Mouse (Mus musculus): ENCODE results near the gene Plcl1. TPM values are rescaled to one million over a fixed set of nuclear protein-coding genes. Genes with fewer than 3 reads are reported as not detected.
"Not testable (repeated sequence)": the region's sequence is repeated elsewhere in the genome, so short reads cannot be mapped to it uniquely, and the experiment has no call there.

Plcl1 gene
- total and polyA plus RNA-seq, 3 experiments = not detected

- H3K4me1 ChIP-seq (ENCODE audit: control insufficient read depth in 1 of 2, insufficient read depth in 2 of 2, low read length in 2 of 2); H3K27ac ChIP-seq (ENCODE audit: control insufficient read depth, low read depth, low read length); H3K9ac ChIP-seq (ENCODE audit: control insufficient read depth, low read depth, low read length, poor library complexity, severe bottlenecking); H3K79me2 ChIP-seq (ENCODE audit: control insufficient read depth, insufficient read depth, low read length, poor library complexity); H3K36me3 ChIP-seq (ENCODE audit: control insufficient read depth in 1 of 2, insufficient read depth in 2 of 2, low read length in 2 of 2); DNase-seq (ENCODE audit: low read depth, low spot score); H3K4me3 ChIP-seq (ENCODE audit: control insufficient read depth in 1 of 2, insufficient read depth in 1 of 2, low read depth in 2 of 2, low read length in 2 of 2); H3K9me3 ChIP-seq (replicated peaks; ENCODE audit: insufficient read depth, low read length); H3K27me3 ChIP-seq (ENCODE audit: control insufficient read depth in 1 of 2, insufficient read depth in 2 of 2, low read length in 2 of 2): not testable (repeated sequence)
Measured at GRCm38 (mm10) chr1:55512799-55513198, 107.1 kb downstream of the Plcl1 start.

DNA sequence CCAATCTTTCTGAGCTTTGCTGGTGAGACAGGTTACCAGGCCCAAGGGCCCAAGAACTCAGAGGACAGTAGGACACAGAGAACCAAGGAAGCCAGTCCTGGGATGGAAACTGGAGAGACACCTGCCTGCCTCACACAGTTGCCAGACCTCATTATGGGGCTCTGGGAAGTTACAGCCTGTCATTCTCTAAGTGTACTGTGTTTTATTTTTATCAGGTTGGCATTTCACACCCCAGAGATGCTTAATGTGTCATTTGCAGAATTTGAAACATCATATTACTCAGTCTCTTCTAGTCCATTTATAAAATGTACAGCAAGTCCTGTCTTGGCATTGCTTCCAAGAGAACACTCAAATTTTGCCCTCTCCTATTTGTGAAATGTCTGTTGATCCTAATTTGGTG is 111.5 kb downstream of the Plcl1 start:
- no peak for TF ChIP-seq ZC3H11A (IDR thresholded peaks at IDR 0.05; ENCODE audit: low read depth, low read length)
- Histone ChIP-seq H3K4me1 (ENCODE audit: control insufficient read depth in 1 of 2, insufficient read depth in 2 of 2, low read length in 2 of 2) (no peaks in the 10 kb centered on the region), H3K27ac (ENCODE audit: control insufficient read depth, low read depth, low read length) (no peak overlapping the region), H3K9me3 (replicated peaks; ENCODE audit: insufficient read depth, low read length) (no peaks in the 10 kb centered on the region), H3K27me3 (ENCODE audit: control insufficient read depth in 1 of 2, insufficient read depth in 2 of 2, low read length in 2 of 2) (no peaks in the 10 kb centered on the region), H3K79me2 (ENCODE audit: control insufficient read depth, insufficient read depth, low read length, poor library complexity) (no peaks in the 10 kb centered on the region), H3K36me3 (ENCODE audit: control insufficient read depth in 1 of 2, insufficient read depth in 2 of 2, low read length in 2 of 2) (no peaks in the 10 kb centered on the region), H3K4me3 (ENCODE audit: control insufficient read depth in 1 of 2, insufficient read depth in 1 of 2, low read depth in 2 of 2, low read length in 2 of 2) (no peak overlapping the region), H3K9ac (ENCODE audit: control insufficient read depth, low read depth, low read length, poor library complexity, severe bottlenecking) (no peak overlapping the region)
- no peak for DNase-seq (ENCODE audit: low read depth, low spot score)

DNA sequence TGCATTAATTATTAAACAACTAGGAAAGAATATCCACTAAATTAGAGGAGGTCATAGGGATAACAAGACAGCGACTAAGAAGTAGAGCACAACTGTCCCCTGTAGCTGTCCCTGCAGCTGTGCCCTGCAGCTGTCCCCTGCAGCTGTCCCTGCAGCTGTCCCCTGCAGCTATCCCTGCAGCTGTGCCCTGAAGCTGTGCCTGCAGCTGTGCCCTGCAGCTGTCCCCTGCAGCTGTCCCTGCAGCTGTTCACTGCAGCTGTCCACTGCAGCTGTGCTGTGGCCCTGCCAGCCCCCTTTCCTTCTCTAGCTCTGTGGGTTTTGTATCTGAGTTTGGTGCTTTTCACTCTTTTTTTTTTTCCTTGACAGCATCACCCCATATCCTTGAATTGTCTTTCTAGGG is 118.2 kb downstream of the Plcl1 start:
- no peak for DNase-seq (ENCODE audit: low read depth, low spot score)
- Histone ChIP-seq H3K4me3 (ENCODE audit: control insufficient read depth in 1 of 2, insufficient read depth in 1 of 2, low read depth in 2 of 2, low read length in 2 of 2) (no peak overlapping the region), H3K79me2 (ENCODE audit: control insufficient read depth, insufficient read depth, low read length, poor library complexity) (no peaks in the 10 kb centered on the region), H3K27ac (ENCODE audit: control insufficient read depth, low read depth, low read length) (no peak overlapping the region), H3K4me1 (ENCODE audit: control insufficient read depth in 1 of 2, insufficient read depth in 2 of 2, low read length in 2 of 2) (no peaks in the 10 kb centered on the region), H3K9me3 (replicated peaks; ENCODE audit: insufficient read depth, low read length) (no peaks in the 10 kb centered on the region), H3K9ac (ENCODE audit: control insufficient read depth, low read depth, low read length, poor library complexity, severe bottlenecking) (no peak overlapping the region), H3K36me3 (ENCODE audit: control insufficient read depth in 1 of 2, insufficient read depth in 2 of 2, low read length in 2 of 2) (no peaks in the 10 kb centered on the region), H3K27me3 (ENCODE audit: control insufficient read depth in 1 of 2, insufficient read depth in 2 of 2, low read length in 2 of 2) (no peaks in the 10 kb centered on the region; a peak in 1 of 4 replicates)
- TF ChIP-seq ETS1 (IDR thresholded peaks at IDR 0.05; ENCODE audit: low read depth, low read length) = no peak
- TF ChIP-seq TCF12 (IDR thresholded peaks at IDR 0.05; ENCODE audit: low read depth, low read length) = no peak
- no peak for TF ChIP-seq MAX (IDR thresholded peaks at IDR 0.05; ENCODE audit: low read length)
- TF ChIP-seq UBTF (IDR thresholded peaks at IDR 0.05; ENCODE audit: borderline replicate concordance, insufficient read depth, low read depth, low read length) = no peak
- no peak for TF ChIP-seq MYC (IDR thresholded peaks at IDR 0.05; ENCODE audit: low read depth, low read length)
- no peak for TF ChIP-seq ZMIZ1 (IDR thresholded peaks at IDR 0.05; ENCODE audit: low read depth, low read length)

DNA sequence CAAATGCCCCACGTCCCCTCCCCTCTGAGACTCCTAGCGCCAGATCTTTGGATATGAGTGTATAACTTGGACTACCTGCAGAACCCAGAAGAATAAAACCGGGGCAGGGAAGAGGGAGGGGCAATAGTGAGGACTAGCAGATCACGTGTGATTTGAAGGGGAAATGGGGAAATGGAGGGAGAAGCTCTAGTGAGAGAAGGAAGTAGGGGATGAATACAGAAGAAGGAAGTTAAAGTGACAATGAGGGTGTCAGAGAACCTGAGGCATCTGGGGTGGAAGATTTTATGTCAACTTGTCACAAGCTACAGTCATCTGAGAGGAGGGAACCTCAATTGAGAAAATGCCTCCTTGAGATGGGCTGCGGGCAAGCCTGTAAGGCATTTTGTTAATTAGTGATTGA is 119.4 kb downstream of the Plcl1 start:
- TF ChIP-seq EP300 (IDR thresholded peaks at IDR 0.05; ENCODE audit: low read depth in 1 of 2, low read length in 2 of 2) (no peak), ZMIZ1 (IDR thresholded peaks at IDR 0.05; ENCODE audit: low read depth, low read length) (no peak)
- Histone ChIP-seq H3K27ac (ENCODE audit: control insufficient read depth, low read depth, low read length) (no peak overlapping the region), H3K4me1 (ENCODE audit: control insufficient read depth in 1 of 2, insufficient read depth in 2 of 2, low read length in 2 of 2) (no peaks in the 10 kb centered on the region), H3K9me3 (replicated peaks; ENCODE audit: insufficient read depth, low read length) (no peaks in the 10 kb centered on the region), H3K36me3 (ENCODE audit: control insufficient read depth in 1 of 2, insufficient read depth in 2 of 2, low read length in 2 of 2) (no peaks in the 10 kb centered on the region), H3K9ac (ENCODE audit: control insufficient read depth, low read depth, low read length, poor library complexity, severe bottlenecking) (no peak overlapping the region), H3K4me3 (ENCODE audit: control insufficient read depth in 1 of 2, insufficient read depth in 1 of 2, low read depth in 2 of 2, low read length in 2 of 2) (no peak overlapping the region), H3K79me2 (ENCODE audit: control insufficient read depth, insufficient read depth, low read length, poor library complexity) (no peaks in the 10 kb centered on the region), H3K27me3 (ENCODE audit: control insufficient read depth in 1 of 2, insufficient read depth in 2 of 2, low read length in 2 of 2) (no peaks in the 10 kb centered on the region; a peak in 1 of 4 replicates)
- DNase-seq (ENCODE audit: low read depth, low spot score) = no peak

All from MEL (cell line).